Mouse (Mus musculus) G1E (cell line): Measurements from ENCODE around the gene Zfp94. TPM values are rescaled to one million over a fixed set of nuclear protein-coding genes. Genes with fewer than 3 reads are reported as not detected.

Experiments used
- ATAC-seq: 2 replicates; pipeline ENCODE4 v1.8.0; 2016; ENCODE audit warnings: mild to moderate bottlenecking; ENCODE audit not compliant: insufficient number of reproducible peaks, poor library complexity, low FRiP score, severe bottlenecking; ENCODE audit errors: extremely low read depth
- DNase-seq: peaks from one replicate; pipeline ENCODE4 v3.0.0; 2012; ENCODE audit warnings: low spot score
- H3K27me3 ChIP-seq: 2 replicates; pipeline ENCODE4 v1.6.1; 2012; ENCODE audit warnings: mild to moderate bottlenecking, low read length, inconsistent platforms; ENCODE audit not compliant: insufficient read depth
- H3K36me3 ChIP-seq: replicated peaks from 2 replicates; pipeline ENCODE3; 2012; ENCODE audit warnings: mild to moderate bottlenecking, inconsistent platforms
- H3K4me1 ChIP-seq: 2 replicates; pipeline ENCODE4 v1.6.1; 2012; ENCODE audit warnings: low read depth, low read length, inconsistent platforms, mixed read lengths; ENCODE audit not compliant: insufficient read depth
- H3K4me3 ChIP-seq: 2 replicates; pipeline ENCODE4 v1.5.1; 2012; ENCODE audit warnings: low read depth, mild to moderate bottlenecking, inconsistent platforms, low read length, moderate library complexity, mixed read lengths
- H3K9me3 ChIP-seq: replicated peaks from 2 replicates; pipeline ENCODE4 v1.6.1; 2012; ENCODE audit warnings: inconsistent platforms
- CTCF ChIP-seq: IDR thresholded peaks from 2 replicates; pipeline ENCODE4 v1.5.1; 2012; ENCODE audit warnings: low read depth, low read length, inconsistent platforms, mixed read lengths
- GATA1 ChIP-seq: IDR thresholded peaks from 2 replicates; pipeline ENCODE4 v1.6.1; 2012; ENCODE audit warnings: borderline replicate concordance, low read length, inconsistent platforms, mixed read lengths
- GATA2 ChIP-seq: IDR thresholded peaks from 2 replicates; pipeline ENCODE4 v1.6.1; 2012; ENCODE audit warnings: low read depth, low read length, inconsistent platforms, borderline replicate concordance
- POLR2AphosphoS5 ChIP-seq: IDR thresholded peaks from 2 replicates; pipeline ENCODE4 v1.6.1; 2012; ENCODE audit warnings: low read depth, low read length, inconsistent platforms; ENCODE audit not compliant: insufficient replicate concordance
- TAL1 ChIP-seq: conservative IDR thresholded peaks from 2 replicates; pipeline ENCODE4 v1.6.1; 2012; ENCODE audit warnings: low read depth, low read length, inconsistent platforms, mixed read lengths
- polyA plus RNA-seq: library from polyadenylated mRNA; stranded (reverse); fragments of >175 nt; gene quantifications from 2 replicates; pipeline ENCODE4 v1.2.3, GENCODE M21; 2012
- total RNA-seq, 2 experiments: library from RNA; stranded (forward) in 1 of 2; stranded (reverse) in 1 of 2; fragments of 200-1000 nt in 1 of 2; fragments of >200 nt in 1 of 2; fragmentation: Nextera tagmentation in 1 of 2; gene quantifications; 2 replicates each; pipeline ENCODE4 v1.2.3; 2014 to 2017

The Zfp94 gene
- total and polyA plus RNA-seq, 3 experiments, result 3.5 to 12.5 (median 6.0) TPM

DNA sequence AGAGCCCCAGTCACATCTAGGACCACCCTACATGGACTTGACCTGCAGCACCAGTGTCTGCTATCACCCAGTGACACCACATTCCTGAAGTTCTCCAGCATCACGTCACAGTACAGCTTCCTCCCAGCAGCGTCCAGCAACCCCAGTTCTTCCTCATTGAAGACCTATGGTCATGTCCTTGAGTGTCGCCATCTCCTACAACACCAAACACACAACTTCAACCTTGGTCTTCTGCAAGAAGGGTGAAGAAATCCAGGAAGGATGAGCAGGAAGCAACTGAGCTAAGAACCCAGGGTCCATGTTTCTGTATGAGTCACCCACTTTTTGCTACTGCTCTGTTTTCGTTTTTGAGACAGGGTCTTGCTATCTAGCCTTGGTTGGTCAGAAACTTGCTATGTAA is 6.1 kb upstream of the Zfp94 start:
- no peak for TF ChIP-seq CTCF
- TF ChIP-seq GATA1, result no peak
- TF ChIP-seq TAL1, result no peak
- no peak for TF ChIP-seq GATA2
- no peak for TF ChIP-seq POLR2AphosphoS5
- no peak overlapping the region for H3K4me3 ChIP-seq
- H3K36me3 ChIP-seq, result no peaks in the 10 kb centered on the region
- peaks cover 3% of the 10 kb centered on the region; the same call in 1 of the 2 replicates for H3K4me1 ChIP-seq
- DNase-seq, result no peak
- ATAC-seq, result no peak
- peaks cover 20% of the 10 kb centered on the region for H3K27me3 ChIP-seq
- peaks cover 11% of the 10 kb centered on the region for H3K9me3 ChIP-seq

GRCm38 (mm10) chr7:24318942-24319341 is 2.5 kb upstream of the Zfp94 start:
- no peak for ATAC-seq
- Histone ChIP-seq H3K36me3 (peaks cover 9% of the 10 kb centered on the region), H3K27me3 (peaks cover 15% of the 10 kb centered on the region), H3K4me1 (peaks cover 17% of the 10 kb centered on the region), H3K9me3 (peaks cover under 1% of the 10 kb centered on the region; the same call in 1 of the 2 replicates), H3K4me3 (no peak overlapping the region)
- TF ChIP-seq GATA2 (no peak), CTCF (no peak), GATA1 (no peak), TAL1 (no peak), POLR2AphosphoS5 (no peak)
- DNase-seq, result no peak

GRCm38 (mm10) chr7:24315726-24316566 is 520 bp downstream of the Zfp94 start:
- Histone ChIP-seq H3K27me3 (peaks cover 10% of the 10 kb centered on the region), H3K9me3 (no peaks in the 10 kb centered on the region), H3K4me3 (peak overlapping the region; percentile 74), H3K4me1 (peaks cover 17% of the 10 kb centered on the region), H3K36me3 (peaks cover 36% of the 10 kb centered on the region)
- TF ChIP-seq TAL1, result no peak
- TF ChIP-seq POLR2AphosphoS5, result no peak
- TF ChIP-seq GATA2, result no peak
- no peak for ATAC-seq
- DNase-seq, result no peak

DNA sequence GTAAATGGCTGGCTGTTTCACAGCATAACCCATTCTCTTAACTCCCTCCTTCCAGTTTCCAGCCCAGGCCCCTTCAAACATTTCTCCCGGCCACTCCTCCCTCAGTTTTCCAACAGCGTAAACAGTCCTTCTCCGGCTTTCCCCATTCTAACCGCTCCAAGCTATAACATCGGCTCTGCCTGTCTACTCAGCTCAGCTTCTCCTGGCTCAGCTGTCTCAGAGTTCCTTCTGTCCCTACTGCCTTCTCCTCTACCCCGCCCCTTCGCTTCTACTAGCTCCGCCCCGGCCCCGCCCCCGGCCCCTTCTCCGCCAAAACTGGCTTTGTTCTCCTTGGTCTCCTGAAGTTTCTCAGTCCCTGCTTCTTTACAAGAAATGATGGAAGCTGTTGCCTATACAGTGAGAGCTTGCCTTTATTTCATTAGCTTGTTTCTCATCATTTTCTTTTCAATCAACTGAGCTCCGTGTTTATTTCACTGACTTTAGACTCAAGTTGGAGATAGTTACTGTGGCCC is 15.6 kb downstream of the Zfp94 start, which contains the start of gene Zfp61:
TSS of gene Zfp61 (minus strand) at position 462 of the 512 bp plus-strand sequence.
- Histone ChIP-seq H3K4me1 (peaks cover 20% of the 10 kb centered on the region), H3K36me3 (peaks cover 48% of the 10 kb centered on the region), H3K4me3 (no peak within 1 kb of the TSS), H3K9me3 (no peaks in the 10 kb centered on the region; the same call in 1 of the 2 replicates), H3K27me3 (no peaks in the 10 kb centered on the region)
- DNase-seq (no peak), ATAC-seq (no peak)
- TF ChIP-seq GATA1 (no peak), CTCF (no peak), TAL1 (no peak), POLR2AphosphoS5 (no peak)

DNA sequence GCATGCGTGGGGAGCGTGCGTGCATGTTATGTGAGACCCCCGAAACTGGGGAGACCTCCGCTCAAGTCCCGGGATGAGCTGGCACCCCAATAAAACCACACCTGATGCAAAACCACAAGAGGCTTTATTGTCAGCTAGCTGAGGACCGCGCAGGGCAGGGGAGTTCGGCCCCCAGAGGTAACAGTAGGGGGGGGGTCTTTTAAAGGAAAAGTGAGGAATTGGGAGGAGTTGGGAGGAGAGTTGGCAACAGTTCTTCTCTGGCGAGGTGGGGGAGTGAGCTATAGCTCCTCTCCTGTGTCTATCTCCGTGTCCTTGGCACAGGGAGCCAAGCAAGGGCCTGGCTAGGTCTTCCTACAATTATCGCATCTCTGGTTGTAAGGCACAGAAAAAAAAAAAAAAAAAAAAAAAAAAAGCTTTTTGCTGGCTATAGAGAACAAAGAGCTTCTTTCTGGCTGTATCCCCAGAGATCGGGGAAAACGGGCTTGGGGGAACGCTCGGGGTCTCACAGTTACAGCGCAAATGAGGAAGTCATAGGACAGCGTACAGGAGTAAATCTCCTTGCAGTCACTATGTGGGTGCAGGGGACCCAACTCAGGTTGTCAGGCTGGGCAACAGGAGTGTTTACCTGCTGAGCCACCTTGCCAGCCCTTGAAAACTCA is 16.5 kb downstream of the Zfp94 start:
- no peaks in the 10 kb centered on the region for H3K27me3 ChIP-seq
- TF ChIP-seq GATA2 (no peak), GATA1 (no peak), POLR2AphosphoS5 (no peak), TAL1 (no peak), CTCF (no peak)
- H3K4me3 ChIP-seq, result peak overlapping the region; percentile 54; the same call in 1 of the 2 replicates
- DNase-seq (no peak), ATAC-seq (no peak)
- peaks cover 20% of the 10 kb centered on the region for H3K4me1 ChIP-seq
- no peaks in the 10 kb centered on the region; the same call in 1 of the 2 replicates for H3K9me3 ChIP-seq
- H3K36me3 ChIP-seq, result peaks cover 55% of the 10 kb centered on the region

GRCm38 (mm10) chr7:24298973-24299708 is 17.3 kb downstream of the Zfp94 start:
- H3K4me1 ChIP-seq, result peaks cover 20% of the 10 kb centered on the region
- ATAC-seq, result peak; percentile 77
- peaks cover 59% of the 10 kb centered on the region for H3K36me3 ChIP-seq

More at GRCm38 (mm10) chr7:24298973-24299708, 17.3 kb downstream of the Zfp94 start:
- peak; percentile 71 for DNase-seq
- peak overlapping the region; percentile 81 for H3K4me3 ChIP-seq
- TF ChIP-seq GATA2 (no peak), CTCF (no peak), TAL1 (no peak), GATA1 (no peak), POLR2AphosphoS5 (no peak)
- no peaks in the 10 kb centered on the region; the same call in 1 of the 2 replicates for H3K9me3 ChIP-seq
- no peaks in the 10 kb centered on the region for H3K27me3 ChIP-seq
